Mouse (Mus musculus) heart, postnatal 25 days (tissue): Measurements from ENCODE around the gene Vps53. TPM values are rescaled to one million over a fixed set of nuclear protein-coding genes. Genes with fewer than 3 reads are reported as not detected.

Source experiments
- total RNA-seq, 2 experiments: library from RNA; stranded (reverse); gene quantifications; 2 replicates each; pipeline ENCODE4 v1.2.3; 2021

The Vps53 gene
- total RNA-seq, 2 experiments from 2014 or later, result 26.1 to 30.3 TPM

Other genes with a start within 250 kb of the Vps53 start
- 10 to 100 TPM in 1 of 2 experiments, 1 to 10 TPM in 1; 9.8 to 11.5 TPM for gene Rph3al, start 241.2 kb downstream of the Vps53 start, total RNA-seq
- gene 1700016K19Rik, start 179.7 kb downstream of the Vps53 start, total RNA-seq, result not detected
- 10 to 100 TPM; 42.5 to 51.7 TPM for gene Rflnb, start 151.9 kb downstream of the Vps53 start, total RNA-seq
- gene Fam57a, start within 50 bp of the Vps53 start, total RNA-seq, result 1 to 10 TPM; 4.1 TPM
- not detected for gene Dbil5, start 38.0 kb upstream of the Vps53 start, total RNA-seq
- 1 to 10 TPM; 1.4 to 3.2 TPM for gene Gemin4, start 38.0 kb upstream of the Vps53 start, total RNA-seq
- gene Mrm3, start 64.1 kb upstream of the Vps53 start, total RNA-seq, result 10 to 100 TPM; 23.1 to 25.0 TPM
- 10 to 100 TPM; 34.8 to 41.1 TPM for gene Glod4, start 64.1 kb upstream of the Vps53 start, total RNA-seq
- gene Nxn, start 219.5 kb upstream of the Vps53 start, total RNA-seq, result 10 to 100 TPM; 11.6 to 14.8 TPM
- gene Timm22, start 227.3 kb upstream of the Vps53 start, total RNA-seq, result 10 to 100 TPM; 51.1 to 57.1 TPM